Comparison of ENCODE assay signal across 8 mouse cellular contexts in the genomic region with DNA sequence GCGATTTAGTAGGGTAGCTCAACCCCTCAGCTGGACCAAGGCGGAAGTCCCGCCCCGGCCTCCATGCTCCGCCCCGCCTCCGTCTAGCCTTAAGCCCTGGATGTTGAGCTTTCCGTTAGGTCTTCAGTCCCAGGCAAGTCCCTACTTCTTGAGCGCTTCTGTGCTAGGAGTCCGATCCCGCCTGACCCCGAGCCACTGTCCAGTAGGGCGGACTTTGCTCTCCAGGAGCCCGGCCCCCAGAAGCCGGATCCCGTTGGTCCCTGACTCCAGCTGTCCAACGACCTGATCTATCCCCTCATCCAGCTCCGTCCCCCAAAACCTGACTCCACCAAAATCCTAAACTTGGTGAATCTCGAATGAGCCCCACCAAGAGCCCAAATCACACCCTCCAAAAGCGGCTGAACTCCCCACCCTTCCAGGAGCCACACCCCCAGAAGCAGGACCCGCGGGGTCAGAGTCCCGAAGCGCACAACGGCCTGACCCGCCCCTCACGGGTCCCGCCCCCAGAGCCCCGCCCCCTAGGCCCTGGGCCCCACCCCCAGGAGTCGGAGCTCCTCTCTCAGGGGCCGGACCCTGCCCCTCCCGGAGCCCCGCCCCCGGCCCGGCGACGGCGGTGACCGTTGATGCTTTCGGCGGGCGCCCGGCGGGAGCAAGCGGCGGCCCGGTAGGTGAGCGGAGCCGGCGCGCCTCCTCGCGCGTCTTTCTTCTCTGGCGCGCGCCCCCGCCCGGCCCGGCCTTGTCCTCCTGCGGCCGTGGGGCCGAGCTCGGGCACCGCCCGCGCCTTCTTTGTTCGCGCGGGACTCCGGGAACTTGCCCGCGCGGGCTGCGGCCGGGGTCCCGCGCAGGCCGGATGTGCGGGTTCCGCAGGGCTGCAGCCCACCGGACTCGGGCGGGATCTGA. TPM values are rescaled to one million over a fixed set of nuclear protein-coding genes. Genes with fewer than 3 reads are reported as not detected.
A peak's percentile ranks its signal among the peaks of the same experiment; 100 is the strongest.
DNase-seq lines count a peak whose midpoint lies in the region; ATAC-seq and TF ChIP-seq lines count a peak whose summit lies in the region.

Gene Rgs12 (plus strand): TSS at position 585 of the 900 bp plus-strand sequence.

- peak; percentile 84 for ATAC-seq in erythroblast, adult 5-6 weeks (replicated peaks; ENCODE audit: low FRiP score, poor library complexity, severe bottlenecking)
- peak; percentile 98 for ATAC-seq in heart, embryonic 12.5 days (ENCODE audit: insufficient number of reproducible peaks, low FRiP score)
- ATAC-seq in kidney, postnatal 0 days (replicated peaks; ENCODE audit: low FRiP score, low read depth): peak; percentile 95
- ATAC-seq in liver, embryonic 15.5 days (ENCODE audit: insufficient read depth): peak; percentile 97
- ATAC-seq in neural tube, embryonic 11.5 days (ENCODE audit: insufficient read depth, low FRiP score, low TSS enrichment): peak; percentile 93
- ATAC-seq in stomach, postnatal 0 days (ENCODE audit: low FRiP score, low TSS enrichment): peak; percentile 96

- peaks cover 7% of the 10 kb centered on the region for H3K4me1 ChIP-seq in bone marrow macrophage, adult 2 months (ENCODE audit: control insufficient read depth, insufficient read depth, low read length)
- H3K4me1 ChIP-seq in heart, embryonic 12.5 days (replicated peaks): peaks cover 36% of the 10 kb centered on the region
- peaks cover 14% of the 10 kb centered on the region for H3K4me1 ChIP-seq in kidney, postnatal 0 days (replicated peaks; ENCODE audit: insufficient read depth, low read length)
- peaks cover 68% of the 10 kb centered on the region for H3K4me1 ChIP-seq in liver, embryonic 15.5 days (replicated peaks)
- peaks cover 13% of the 10 kb centered on the region for H3K4me1 ChIP-seq in neural tube, embryonic 11.5 days (ENCODE audit: control insufficient read depth, insufficient read depth, low read length)
- H3K4me1 ChIP-seq in stomach, postnatal 0 days (replicated peaks; ENCODE audit: control insufficient read depth, insufficient read depth): no peaks in the 10 kb centered on the region

- WGBS in heart, embryonic 12.5 days: under 1% methylated on average over 83 of the region's 84 CpGs
- WGBS in kidney, postnatal 0 days: under 1% methylated on average over 69 of the region's 84 CpGs
- under 1% methylated on average over 84 of the region's 84 CpGs for WGBS in liver, embryonic 15.5 days (ENCODE audit: insufficient replicate concordance)
- under 1% methylated on average over 78 of the region's 84 CpGs for WGBS in neural tube, embryonic 11.5 days
- under 1% methylated on average over 75 of the region's 84 CpGs for WGBS in stomach, postnatal 0 days

- peak; percentile 81 for DNase-seq in CD4-positive helper T cell, adult 2 months (ENCODE audit: low read depth, low spot score)
- DNase-seq in kidney, postnatal 0 days (ENCODE audit: low spot score): peak; percentile 90
- peak; percentile 92 for DNase-seq in neural tube, embryonic 11.5 days (ENCODE audit: low spot score)
- DNase-seq in stomach, postnatal 0 days (ENCODE audit: low spot score): peak; percentile 94

- H3K4me3 ChIP-seq in bone marrow macrophage, adult 2 months (ENCODE audit: insufficient read depth, low read length): peak within 1 kb of the TSS; percentile 89
- H3K4me3 ChIP-seq in heart, embryonic 12.5 days: peak within 1 kb of the TSS; percentile 87
- peak within 1 kb of the TSS; percentile 89 for H3K4me3 ChIP-seq in kidney, postnatal 0 days (replicated peaks; ENCODE audit: low read depth, low read length)
- peak within 1 kb of the TSS; percentile 97 for H3K4me3 ChIP-seq in liver, embryonic 15.5 days (replicated peaks)
- H3K4me3 ChIP-seq in neural tube, embryonic 11.5 days (ENCODE audit: low read depth, low read length): peak within 1 kb of the TSS; percentile 79
- peak within 1 kb of the TSS; percentile 81 for H3K4me3 ChIP-seq in stomach, postnatal 0 days (ENCODE audit: low read depth, low read length)

- peak within 1 kb of the TSS; percentile 82 for H3K4me2 ChIP-seq in heart, embryonic 12.5 days
- H3K4me2 ChIP-seq in kidney, postnatal 0 days (ENCODE audit: low read length): peak within 1 kb of the TSS; percentile 73
- H3K4me2 ChIP-seq in liver, embryonic 15.5 days: peak within 1 kb of the TSS; percentile 96
- peak within 1 kb of the TSS; percentile 68 for H3K4me2 ChIP-seq in neural tube, embryonic 11.5 days (ENCODE audit: low read depth)
- peak within 1 kb of the TSS; percentile 82 for H3K4me2 ChIP-seq in stomach, postnatal 0 days (replicated peaks; ENCODE audit: low read depth)

- no peak for TF ChIP-seq CTCF in bone marrow macrophage, adult 2 months (IDR thresholded peaks at IDR 0.05; ENCODE audit: low read depth, low read length)
- no peak for TF ChIP-seq CTCF in kidney, postnatal 0 days (IDR thresholded peaks at IDR 0.05; ENCODE audit: low read depth)
- TF ChIP-seq CTCF in stomach, postnatal 0 days (IDR thresholded peaks at IDR 0.05; ENCODE audit: low read depth): no peak

- TF ChIP-seq POLR2A in bone marrow macrophage, adult 2 months (IDR thresholded peaks at IDR 0.05; ENCODE audit: borderline replicate concordance, low read depth, low read length): no peak

- no peak for TF ChIP-seq EP300 in stomach, postnatal 0 days (optimal IDR thresholded peaks at IDR 0.05)

- no peaks in the 10 kb centered on the region for H3K27me3 ChIP-seq in heart, embryonic 12.5 days (replicated peaks)
- no peaks in the 10 kb centered on the region for H3K27me3 ChIP-seq in kidney, postnatal 0 days (ENCODE audit: insufficient read depth, low read length)
- H3K27me3 ChIP-seq in liver, embryonic 15.5 days: no peaks in the 10 kb centered on the region
- H3K27me3 ChIP-seq in neural tube, embryonic 11.5 days (ENCODE audit: control insufficient read depth, insufficient read depth, low read length): no peaks in the 10 kb centered on the region
- H3K27me3 ChIP-seq in stomach, postnatal 0 days (ENCODE audit: control insufficient read depth, insufficient read depth, low read length): no peaks in the 10 kb centered on the region

- peak within 1 kb of the TSS; percentile 95 for H3K9ac ChIP-seq in heart, embryonic 12.5 days
- H3K9ac ChIP-seq in kidney, postnatal 0 days (ENCODE audit: low read depth, low read length): peak within 1 kb of the TSS; percentile 90
- peak within 1 kb of the TSS; percentile 97 for H3K9ac ChIP-seq in liver, embryonic 15.5 days
- H3K9ac ChIP-seq in neural tube, embryonic 11.5 days (ENCODE audit: low read length): peak within 1 kb of the TSS; percentile 91
- peak within 1 kb of the TSS; percentile 79 for H3K9ac ChIP-seq in stomach, postnatal 0 days (ENCODE audit: low read length)

- no peak within 1 kb of the TSS for H3K27ac ChIP-seq in bone marrow macrophage, adult 2 months (ENCODE audit: insufficient read depth, low read depth, low read length)
- peak within 1 kb of the TSS; percentile 80 for H3K27ac ChIP-seq in heart, embryonic 12.5 days (ENCODE audit: poor library complexity, severe bottlenecking)
- H3K27ac ChIP-seq in kidney, postnatal 0 days: peak within 1 kb of the TSS; percentile 86
- peak within 1 kb of the TSS; percentile 89 for H3K27ac ChIP-seq in liver, embryonic 15.5 days (replicated peaks)
- peak within 1 kb of the TSS; percentile 89 for H3K27ac ChIP-seq in neural tube, embryonic 11.5 days (ENCODE audit: low read depth, low read length)
- H3K27ac ChIP-seq in stomach, postnatal 0 days (replicated peaks): peak within 1 kb of the TSS; percentile 84

- H3K36me3 ChIP-seq in heart, embryonic 12.5 days: peaks cover 12% of the 10 kb centered on the region
- H3K36me3 ChIP-seq in kidney, postnatal 0 days (ENCODE audit: insufficient read depth, low read length): no peaks in the 10 kb centered on the region
- H3K36me3 ChIP-seq in liver, embryonic 15.5 days (replicated peaks): no peaks in the 10 kb centered on the region
- H3K36me3 ChIP-seq in neural tube, embryonic 11.5 days (ENCODE audit: control insufficient read depth, insufficient read depth, low read length): no peaks in the 10 kb centered on the region; the same call in 1 of the 2 replicates
- no peaks in the 10 kb centered on the region for H3K36me3 ChIP-seq in stomach, postnatal 0 days (ENCODE audit: control insufficient read depth, insufficient read depth, low read length)

- 0 out of 2 replicates have a peak, but pooled peaks cover 3% of the 10 kb centered on the region for H3K9me3 ChIP-seq in heart, embryonic 12.5 days (replicated peaks)
- no peaks in the 10 kb centered on the region for H3K9me3 ChIP-seq in kidney, postnatal 0 days (replicated peaks; ENCODE audit: low read length)
- no peaks in the 10 kb centered on the region for H3K9me3 ChIP-seq in liver, embryonic 15.5 days (replicated peaks)
- H3K9me3 ChIP-seq in neural tube, embryonic 11.5 days (ENCODE audit: control insufficient read depth, low read length): no peaks in the 10 kb centered on the region
- no peaks in the 10 kb centered on the region for H3K9me3 ChIP-seq in stomach, postnatal 0 days (ENCODE audit: control insufficient read depth, low read length)

RNA-seq across cellular contexts. Expression of gene Rgs12, which starts in this region (rescaled TPM):
- 4.4 and 6.4 TPM in 2 replicates for polyA plus RNA-seq in bone marrow macrophage, adult 2 months (2012; ENCODE audit: insufficient read depth, insufficient read length, missing spikeins)
- 6.7 and 13.6 TPM in 2 replicates for total RNA-seq in erythroblast, adult 5-6 weeks (2015; ENCODE audit: low replicate concordance)
- 23.3 and 25.0 TPM in 2 replicates for total RNA-seq in erythroblast, adult 5-6 weeks (2017; ENCODE audit: low replicate concordance)
- polyA plus RNA-seq in heart, embryonic 12.5 days (2016; fragmentation: Nextera tagmentation; extraction: Ambion mirVana): 34.2 and 35.6 TPM in 2 replicates
- 17.5 and 19.2 TPM in 2 replicates for polyA plus RNA-seq in kidney, postnatal 0 days (2015; fragmentation: Nextera tagmentation; extraction: Ambion mirVana)
- polyA plus RNA-seq in liver, embryonic 15.5 days (2015; fragmentation: Nextera tagmentation; extraction: Ambion mirVana): 17.0 and 20.1 TPM in 2 replicates
- 39.5 and 40.3 TPM in 2 replicates for polyA plus RNA-seq in neural tube, embryonic 11.5 days (2014; fragmentation: Nextera tagmentation; extraction: Ambion mirVana)
- 12.7 and 14.2 TPM in 2 replicates for polyA plus RNA-seq in stomach, postnatal 0 days (2015; fragmentation: Nextera tagmentation; extraction: Ambion mirVana)
